Mouse (Mus musculus) left cerebral cortex, postnatal 36 days (tissue): Measurements from ENCODE around the gene Sobp. TPM values are rescaled to one million over a fixed set of nuclear protein-coding genes. Genes with fewer than 3 reads are reported as not detected.

Source experiments
- DNase-seq, 2 experiments: peaks; one replicate each; pipeline ENCODE4 v3.0.0; 2021 to 2022; ENCODE audit warnings: low spot score in 2 of 2, mixed read lengths in 1 of 2
- intact Hi-C: fragments of 180-260 bp; cut with DNase I; formaldehyde crosslinking; loops from one replicate; pipeline ENCODE4 v1.15.1; 2025
- total RNA-seq, 2 experiments: library from RNA; stranded (reverse); gene quantifications; 2 replicates each; pipeline ENCODE4 v1.2.3; 2021

The Sobp gene
- total RNA-seq, 2 experiments from 2014 or later: 76.7 to 79.5 TPM

DNA sequence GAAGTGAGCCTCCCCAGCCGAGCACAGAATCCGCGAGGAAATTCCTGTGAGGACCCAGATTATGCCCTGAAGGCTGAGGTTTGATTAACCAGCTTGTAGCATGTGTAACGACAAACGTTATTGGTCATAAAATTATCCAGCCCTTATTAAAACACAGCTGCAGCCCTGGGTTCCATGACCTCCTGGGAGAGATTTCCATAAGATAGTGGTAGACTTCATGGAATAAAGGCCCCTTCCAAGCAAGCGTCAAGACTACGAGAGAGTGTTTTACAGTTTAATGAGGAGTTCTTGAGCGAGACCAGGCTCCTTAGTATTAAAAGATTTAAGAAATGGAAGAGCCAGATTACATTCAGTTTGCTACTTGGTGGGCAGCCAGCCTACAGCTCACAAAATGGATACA lies 76.6 kb downstream of the Sobp start:
- no peak for DNase-seq
- intact Hi-C loops: no loop called here

DNA sequence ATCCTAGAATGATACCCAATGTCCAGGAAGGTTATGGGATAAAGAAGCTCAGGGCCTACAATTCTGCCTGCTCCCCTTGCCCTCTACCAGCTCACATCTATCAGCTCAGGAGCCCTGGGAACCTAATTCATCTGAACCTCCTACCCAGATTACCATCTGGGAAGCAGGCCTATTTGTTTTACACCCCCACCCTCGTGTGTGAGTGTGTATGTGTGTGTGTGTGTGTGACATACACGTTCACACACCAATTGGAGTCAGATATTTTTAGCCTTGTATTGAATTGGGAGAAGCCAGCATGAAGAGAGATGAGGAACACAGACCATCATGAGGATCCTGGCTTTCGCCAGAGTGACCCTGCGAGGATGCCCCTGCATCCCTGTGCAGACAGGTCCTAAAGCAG lies 77.7 kb downstream of the Sobp start:
- no peak for DNase-seq
- intact Hi-C loops: no loop called here

DNA sequence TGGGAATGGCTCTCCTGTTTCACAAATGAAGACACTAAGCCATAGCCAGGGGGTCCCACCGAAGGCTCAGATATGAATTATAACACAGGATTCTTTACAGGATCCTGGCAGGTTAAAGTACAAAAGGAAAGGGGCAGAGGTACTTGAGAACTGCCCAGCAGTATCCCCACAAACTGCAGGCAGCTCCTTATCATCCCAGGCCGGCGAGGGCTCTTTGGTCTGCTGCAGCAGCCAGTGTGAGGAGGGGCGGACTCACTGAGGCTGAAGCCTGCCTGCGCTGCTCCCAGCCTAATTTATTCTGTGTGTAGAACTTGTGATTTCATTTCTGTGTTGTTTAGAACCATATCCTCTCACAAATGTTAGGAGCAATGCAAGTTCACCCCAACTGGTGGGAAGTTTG lies 79.8 kb downstream of the Sobp start:
- intact Hi-C loops: no loop called here
- DNase-seq: no peak

DNA sequence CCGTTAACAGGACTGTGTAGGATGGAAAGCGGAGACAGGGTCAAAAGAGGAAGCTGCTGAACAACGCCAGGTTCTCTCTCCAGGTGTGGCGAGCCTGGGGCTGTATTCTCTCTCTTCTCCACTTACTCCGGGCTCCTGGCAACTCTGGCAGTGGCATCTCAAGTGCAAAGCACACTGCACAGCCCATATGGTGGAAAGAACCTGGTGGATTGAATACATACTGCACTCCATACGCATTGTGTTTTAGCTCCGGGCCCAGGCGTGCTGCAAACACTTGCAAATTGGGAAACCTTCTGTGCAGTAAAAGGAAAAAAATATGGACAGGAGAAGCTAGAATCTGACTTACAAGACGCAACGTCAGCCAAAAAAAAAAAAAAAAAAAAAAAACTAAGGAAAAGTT lies 80.9 kb downstream of the Sobp start:
- intact Hi-C loops: no loop called here
- DNase-seq: peak; percentile 39 to 68

DNA sequence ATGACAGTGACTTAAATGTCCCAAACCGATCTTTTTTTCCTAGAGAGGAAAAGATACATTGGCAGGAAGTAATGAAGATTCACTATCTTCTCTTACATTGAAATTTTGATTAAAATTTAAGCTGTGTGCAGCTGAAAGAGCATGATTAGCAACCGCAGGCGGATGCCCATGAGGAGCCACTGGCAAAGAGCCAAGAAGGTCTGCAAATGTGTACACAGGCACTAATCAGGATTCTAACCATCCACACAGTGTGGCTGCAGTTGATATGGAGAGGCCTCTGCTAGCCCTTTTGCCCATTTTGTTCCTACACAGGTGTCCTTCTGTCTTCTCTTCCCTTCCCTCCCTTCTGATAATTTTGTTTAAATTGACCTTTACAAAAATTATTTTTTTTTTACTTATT lies 84.3 kb downstream of the Sobp start:
- intact Hi-C loops: no loop called here

DNA sequence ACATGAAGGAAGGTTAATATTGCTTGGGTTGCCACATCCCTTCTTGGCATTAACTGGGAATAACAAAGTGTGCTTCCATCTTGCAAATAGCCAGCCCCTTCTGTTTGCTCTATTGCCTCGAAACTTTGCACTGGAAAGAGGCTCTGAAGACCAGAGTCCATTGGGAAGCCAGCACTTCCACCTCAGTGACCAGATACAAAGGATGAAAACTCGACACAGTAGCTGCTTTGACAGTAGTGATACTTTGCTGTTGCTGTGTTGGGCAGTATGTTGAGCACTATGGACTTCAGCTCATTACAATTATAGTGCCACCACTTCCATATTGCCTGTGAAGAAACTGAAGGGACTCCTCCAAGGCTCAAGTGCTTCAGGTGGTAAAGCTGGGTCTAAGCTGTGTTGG lies 86.9 kb downstream of the Sobp start:
- intact Hi-C loops: no loop called here
- no peak for DNase-seq

More for the DNA sequence above, 84.3 kb downstream of the Sobp start:
- no peak for DNase-seq

DNA sequence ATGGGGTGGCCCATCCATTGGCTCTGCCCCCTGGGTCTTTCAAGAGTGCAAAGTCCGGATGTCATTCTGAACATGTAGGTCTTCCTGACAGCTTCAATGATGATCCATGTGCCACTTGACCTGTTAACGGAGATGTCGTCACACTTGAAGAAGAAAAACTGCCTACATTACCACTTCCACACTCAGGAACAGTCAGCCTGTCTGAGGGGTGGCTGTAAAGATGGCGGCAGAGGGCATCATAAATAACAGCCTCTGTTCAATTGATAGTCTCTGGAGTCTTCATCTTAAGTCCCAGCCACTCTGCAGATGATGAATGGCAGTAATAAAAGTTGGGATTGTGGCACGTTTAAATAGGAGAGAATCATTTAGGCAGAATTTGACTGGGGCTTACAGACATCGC lies 87.4 kb downstream of the Sobp start:
- intact Hi-C loops: no loop called here
- no peak for DNase-seq

DNA sequence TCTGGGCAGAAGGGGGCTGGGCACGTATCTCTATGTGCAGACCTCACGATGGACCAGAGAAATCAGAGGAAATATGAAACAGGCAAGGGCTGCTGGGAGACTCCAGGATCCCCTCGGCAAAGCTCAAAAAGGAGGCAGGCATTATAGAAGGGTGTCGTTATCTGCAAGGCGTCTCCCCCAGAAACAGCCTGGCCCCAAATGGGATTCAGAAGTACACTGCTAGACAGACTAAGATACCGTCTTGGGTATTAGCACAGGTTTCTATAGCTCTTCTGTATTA lies 90.3 kb downstream of the Sobp start:
- no peak for DNase-seq
- intact Hi-C loops: no loop called here

DNA sequence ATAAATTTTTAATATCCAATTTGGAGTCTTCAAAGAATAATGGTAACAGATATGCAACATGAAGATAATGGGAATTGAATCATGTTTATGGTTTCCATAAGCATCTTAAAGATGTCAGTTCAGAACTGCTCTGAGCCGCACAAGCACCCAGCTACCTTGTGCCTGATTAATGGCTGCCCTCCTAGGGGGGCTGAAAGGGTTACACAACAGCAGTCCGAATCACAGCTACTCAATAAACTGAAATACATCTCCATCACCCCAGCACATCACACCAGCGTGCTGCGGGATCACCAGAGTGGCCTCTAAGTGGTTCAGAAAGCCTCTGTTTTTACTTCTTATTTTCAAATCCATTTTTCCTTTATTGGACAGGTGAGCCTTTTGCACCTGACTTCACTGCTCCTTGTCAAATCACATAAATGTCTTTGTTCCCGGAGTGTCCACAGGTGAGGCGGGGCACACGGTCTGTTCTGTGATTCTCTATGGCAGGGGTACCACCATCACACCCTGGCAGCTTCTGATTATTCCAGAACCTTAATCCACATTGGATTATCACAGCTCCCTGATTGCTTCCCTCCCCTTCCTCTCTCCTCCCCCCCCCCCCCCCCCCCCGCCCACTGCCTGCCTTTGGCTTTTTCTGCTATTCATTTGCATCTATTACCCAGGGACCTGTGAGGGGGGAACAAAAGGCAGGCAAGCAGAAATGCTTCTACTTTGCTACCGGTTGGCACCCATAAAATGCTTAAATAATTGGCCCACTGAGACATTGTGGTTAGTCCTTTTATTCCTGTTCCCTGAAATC lies 90.8 kb downstream of the Sobp start:
- DNase-seq: no peak
- intact Hi-C loops: no loop called here

DNA sequence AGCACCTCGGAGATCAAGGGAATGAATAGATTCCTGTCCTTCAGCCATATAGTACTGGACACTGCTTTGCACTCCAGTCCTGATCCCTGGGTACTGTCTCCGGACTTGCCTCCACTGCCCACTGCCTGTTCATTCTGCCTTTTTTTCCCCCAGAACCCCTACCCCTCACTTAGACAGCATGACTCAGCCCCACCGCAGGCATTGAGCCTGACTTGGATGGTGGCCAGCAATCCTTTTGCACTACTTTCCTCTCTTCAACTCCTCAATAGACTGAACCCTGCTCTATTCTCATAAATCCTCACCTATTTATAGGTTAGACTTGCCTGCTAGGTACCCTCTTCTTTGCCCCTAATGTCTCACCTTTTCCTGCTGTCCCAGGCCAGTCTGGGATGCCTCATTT lies 93.0 kb downstream of the Sobp start:
- intact Hi-C loops: no loop called here
- DNase-seq: no peak

DNA sequence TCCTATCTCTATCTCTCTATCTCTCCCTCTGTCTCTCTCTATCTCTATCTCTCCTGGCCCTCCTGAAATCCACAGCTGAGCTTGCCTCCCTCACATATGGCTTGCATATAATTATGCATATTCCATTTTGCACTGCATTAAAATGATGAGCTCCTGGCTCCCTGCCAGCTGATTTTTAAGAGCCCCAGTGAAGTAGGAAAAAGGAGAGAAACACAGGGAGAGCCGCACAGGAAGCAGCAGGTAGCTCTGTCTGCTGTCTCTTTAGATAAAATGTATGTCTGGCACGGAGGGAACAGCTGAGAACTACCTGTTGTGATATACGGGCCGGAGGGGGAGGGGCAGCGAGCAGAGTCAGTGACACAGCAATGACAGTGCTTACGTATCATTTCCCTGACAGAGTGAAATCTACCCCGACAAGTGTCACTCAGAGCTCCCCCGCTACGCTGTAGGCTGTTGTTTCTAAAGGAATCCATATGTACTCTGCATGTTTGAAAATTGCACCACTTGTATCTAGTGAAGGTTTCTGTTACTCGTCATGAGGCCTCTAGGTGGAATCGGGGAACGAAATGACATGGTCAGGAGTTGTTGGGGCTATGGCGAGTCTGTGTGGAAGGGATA lies 98.7 kb downstream of the Sobp start:
- intact Hi-C loops: no loop called here
- DNase-seq: peak; percentile 58 to 60

DNA sequence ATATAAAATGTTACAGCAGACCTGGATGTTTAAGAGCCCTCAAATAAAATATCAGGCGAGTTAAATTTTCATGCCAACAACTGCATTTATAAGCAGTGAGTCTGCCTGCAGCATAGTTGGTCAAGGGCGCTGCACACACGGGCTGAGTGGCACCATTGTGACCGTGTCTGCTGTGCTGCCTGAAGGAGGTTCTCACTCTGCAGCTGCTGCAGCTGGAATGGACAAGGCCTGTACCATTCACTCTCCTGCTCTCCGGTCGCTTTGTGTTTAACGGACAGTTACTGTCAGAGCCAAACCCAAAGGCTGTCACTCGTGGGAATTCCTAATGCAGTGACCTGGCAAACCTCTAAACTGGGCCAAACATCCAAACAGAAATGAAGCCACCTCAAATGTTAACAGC lies 101.0 kb downstream of the Sobp start:
- DNase-seq: no peak
- intact Hi-C loops: loop anchor here (5.0 kb wide), 2 partner anchors 46 to 99 kb away; partner anchors contain the start of genes 9030612E09Rik and Sobp

DNA sequence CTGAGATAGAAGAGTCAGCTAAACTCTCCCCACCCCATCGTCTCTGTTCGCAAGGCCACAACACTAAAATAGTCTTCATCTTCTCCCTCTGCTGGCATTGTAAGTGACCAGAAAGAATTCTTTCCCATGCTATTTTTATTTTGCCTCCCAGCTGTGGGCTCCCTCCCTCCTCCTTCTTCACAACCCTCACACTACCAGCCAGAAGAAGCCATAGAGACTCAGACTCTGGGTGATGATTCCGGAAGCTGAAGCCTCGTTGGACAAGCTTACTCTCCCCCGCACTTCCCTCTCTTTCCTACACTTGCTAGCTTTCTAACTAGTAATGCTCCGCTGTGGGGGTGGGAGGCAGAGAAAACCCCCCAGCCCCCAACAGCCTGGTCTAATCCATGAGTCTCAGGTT lies 103.4 kb downstream of the Sobp start:
- DNase-seq: no peak

DNA sequence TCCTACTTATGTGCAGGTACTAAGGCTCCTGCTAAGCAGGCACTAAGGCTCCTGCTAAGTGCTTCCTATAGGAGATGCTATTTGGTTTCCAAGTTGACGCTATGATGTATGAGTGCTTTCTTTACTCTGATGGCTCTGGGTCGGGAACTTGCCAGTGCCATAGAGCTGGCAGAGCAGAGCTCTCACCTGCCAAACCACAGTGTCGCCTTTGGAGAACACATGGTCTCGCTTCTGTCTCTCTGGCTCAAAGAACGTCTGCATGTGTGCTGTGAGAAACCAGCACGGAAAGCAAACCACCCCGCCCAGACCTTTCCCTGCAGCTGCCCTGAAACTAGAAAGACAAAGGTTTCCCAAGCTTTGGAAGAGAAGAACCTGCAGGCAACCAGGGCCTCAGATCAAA lies 109.0 kb downstream of the Sobp start:
- intact Hi-C loops: no loop called here
- no peak for DNase-seq

More for the DNA sequence above, 103.4 kb downstream of the Sobp start:
- intact Hi-C loops: loop anchor here (5.0 kb wide), 2 partner anchors 44 to 101 kb away; partner anchors contain the start of genes 9030612E09Rik and Sobp

DNA sequence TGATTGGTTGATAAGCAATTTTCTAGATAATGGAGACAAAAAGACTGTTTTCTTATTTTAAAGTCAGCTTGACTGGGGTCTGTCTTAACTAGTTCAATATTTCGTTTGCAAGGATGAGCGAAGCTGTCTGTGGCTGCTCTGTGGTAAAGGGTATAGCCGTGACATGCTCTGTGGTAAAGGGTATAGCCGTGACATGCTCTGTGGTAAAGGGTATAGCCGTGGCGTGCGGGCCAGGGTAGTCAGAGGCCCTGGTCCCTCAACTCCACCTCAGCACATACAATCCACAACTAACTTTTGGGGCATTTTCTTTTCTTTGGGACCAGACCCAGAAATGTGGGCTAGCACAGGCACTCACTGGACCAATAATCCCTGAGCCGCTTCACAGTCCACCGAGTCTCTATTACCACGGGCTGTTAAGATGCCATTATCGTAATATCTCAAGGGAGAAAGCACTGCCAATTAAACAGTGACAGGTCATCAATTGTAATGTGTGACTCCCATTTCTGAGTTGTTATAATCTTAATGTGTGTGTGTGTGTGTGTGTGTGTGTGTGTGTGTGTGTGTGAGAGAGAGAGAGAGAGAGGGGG lies 112.7 kb downstream of the Sobp start:
- intact Hi-C loops: no loop called here
- no peak for DNase-seq

DNA sequence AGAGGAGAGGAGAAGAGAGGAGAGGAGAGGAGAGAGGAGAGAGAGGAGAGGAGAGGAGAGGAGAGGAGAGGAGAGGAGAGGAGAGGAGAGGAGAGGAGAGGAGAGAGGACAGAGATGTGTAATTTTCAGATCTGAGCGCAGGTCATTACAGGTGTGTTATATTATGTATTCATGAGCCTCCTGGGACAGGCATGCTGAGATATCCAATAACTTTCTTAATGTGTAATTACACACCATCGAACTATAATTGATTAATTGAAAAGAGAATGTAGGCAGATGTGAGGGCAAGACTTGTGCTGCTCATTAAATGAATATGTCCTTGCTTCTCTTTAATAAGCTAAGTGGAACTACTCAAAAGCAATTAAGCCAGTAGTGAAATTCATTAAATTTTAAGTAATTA lies 118.9 kb downstream of the Sobp start:
- intact Hi-C loops: no loop called here
- no peak for DNase-seq

DNA sequence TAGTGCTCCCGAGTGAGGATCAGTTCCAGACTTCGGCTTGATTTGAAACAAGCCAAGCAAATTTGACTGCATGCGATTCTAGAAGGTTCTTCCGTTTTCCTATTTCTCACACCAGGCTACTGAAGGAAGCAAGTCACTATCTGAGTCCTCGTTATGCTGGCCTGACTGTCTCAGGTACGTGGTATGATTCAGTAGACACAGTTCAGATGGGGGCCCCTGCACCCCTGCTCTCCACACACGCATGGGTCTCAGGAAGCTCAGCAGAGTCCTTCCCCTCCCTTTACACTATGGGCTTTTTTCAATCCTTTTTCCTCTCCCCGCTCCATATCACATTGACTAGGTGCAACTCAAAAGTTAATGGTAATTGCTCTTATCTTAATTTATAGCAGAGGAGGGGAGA lies 119.6 kb downstream of the Sobp start:
- intact Hi-C loops: no loop called here
- DNase-seq: no peak

DNA sequence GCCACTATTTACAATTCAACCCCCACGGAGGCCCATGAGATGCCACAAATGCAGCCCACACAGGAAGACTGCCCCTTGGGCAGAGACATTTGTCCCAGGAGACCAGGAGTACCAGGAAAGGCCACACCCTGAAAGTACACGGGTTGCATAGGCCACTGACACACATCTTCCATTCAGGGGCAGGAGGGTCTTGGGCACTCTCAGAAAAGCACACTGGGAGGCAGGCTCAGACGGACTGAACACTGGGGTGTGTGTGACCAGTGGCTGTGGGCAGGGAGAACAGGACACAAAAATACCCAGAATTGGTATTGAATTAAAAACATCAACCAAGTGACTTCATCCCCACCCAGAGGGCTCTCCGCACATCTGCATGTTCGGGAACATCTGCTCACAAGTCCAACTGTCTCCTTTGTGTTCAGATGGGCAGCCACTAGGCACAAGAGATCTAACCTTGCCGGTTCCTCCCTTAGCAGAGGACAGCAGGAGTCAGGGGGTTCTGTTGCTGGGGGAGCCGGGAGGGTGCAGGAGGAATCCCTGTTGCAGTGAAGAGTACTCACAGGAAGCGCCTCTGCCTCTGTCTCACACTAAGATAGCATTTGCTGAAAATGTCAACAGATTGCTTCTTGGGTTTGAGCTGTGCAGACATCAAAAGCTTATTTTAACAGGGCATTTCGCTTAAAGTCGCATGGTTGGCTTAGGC lies 120.3 kb downstream of the Sobp start:
- no peak for DNase-seq

DNA sequence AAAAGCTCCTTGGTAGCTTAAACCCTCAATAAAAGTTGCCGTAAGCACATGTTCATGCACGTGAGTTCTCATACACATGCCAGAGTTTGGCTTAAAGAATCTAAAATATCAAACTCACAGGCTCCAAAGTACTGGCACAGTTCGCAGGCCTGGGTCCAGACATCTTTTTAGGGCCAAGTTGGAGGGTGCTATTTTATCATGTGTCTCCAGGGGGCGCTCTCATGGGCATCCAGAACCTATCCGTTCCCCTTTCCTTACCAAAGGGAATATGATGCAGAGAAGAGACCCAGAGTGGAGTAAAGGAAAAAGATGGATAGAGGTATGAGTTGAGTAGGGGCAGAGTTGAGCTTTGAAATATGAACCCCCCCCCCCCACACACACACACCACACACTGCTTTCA lies 121.9 kb downstream of the Sobp start:
- intact Hi-C loops: no loop called here

More for the DNA sequence above, 120.3 kb downstream of the Sobp start:
- intact Hi-C loops: no loop called here

DNA sequence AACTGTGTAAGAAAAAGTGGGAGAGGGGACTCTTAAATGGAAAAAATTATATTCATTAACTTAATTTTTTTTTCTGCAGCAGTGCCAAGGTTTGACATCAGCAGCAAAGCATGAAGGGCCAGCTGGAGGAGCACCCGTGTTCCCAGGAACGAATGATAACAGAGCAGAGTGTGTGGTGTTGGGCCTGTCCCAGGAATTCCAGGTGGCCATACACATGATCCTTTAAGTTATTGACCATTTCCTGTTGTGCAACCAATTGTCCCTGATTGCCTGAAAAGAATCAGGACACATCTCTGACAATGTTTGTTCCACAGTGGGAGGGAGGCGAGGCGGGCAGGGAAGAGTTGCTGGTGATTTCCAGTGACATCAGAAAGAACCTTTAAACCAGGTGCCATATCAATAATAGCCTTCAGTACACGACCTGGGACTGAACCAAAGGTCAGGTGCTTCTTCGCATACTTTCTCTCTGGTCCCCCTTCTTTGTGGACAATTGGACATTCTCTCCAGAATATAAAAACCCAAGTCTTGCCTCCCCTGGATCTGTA lies 126.5 kb downstream of the Sobp start:
- intact Hi-C loops: no loop called here
- DNase-seq: no peak

More for the DNA sequence above, 121.9 kb downstream of the Sobp start:
- DNase-seq: no peak
